Mouse (Mus musculus) olfactory bulb, adult 2 months (tissue): ENCODE results near the gene Psme3. TPM values are rescaled to one million over a fixed set of nuclear protein-coding genes. Genes with fewer than 3 reads are reported as not detected.
A peak's percentile ranks its signal among the peaks of the same experiment; 100 is the strongest.

Experiments used
- H3K27ac ChIP-seq: fragments of 200-500 bp; 2 replicates; pipeline ENCODE4 v1.5.1; 2012; ENCODE audit warnings: low read depth, low read length; ENCODE audit not compliant: insufficient read depth
- H3K4me1 ChIP-seq: fragments of 200-500 bp; 2 replicates; pipeline ENCODE4 v1.6.1; 2012; ENCODE audit warnings: low read length; ENCODE audit not compliant: control insufficient read depth, insufficient read depth
- H3K4me3 ChIP-seq: fragments of 200-500 bp; 2 replicates; pipeline ENCODE4 v1.5.1; 2012; ENCODE audit warnings: mild to moderate bottlenecking, low read depth, low read length, moderate library complexity; ENCODE audit not compliant: insufficient read depth
- CTCF ChIP-seq: fragments of 200-500 bp; IDR thresholded peaks from 2 replicates; pipeline ENCODE4 v1.5.1; 2012; ENCODE audit warnings: low read depth, mild to moderate bottlenecking, low read length, moderate library complexity; ENCODE audit not compliant: insufficient read depth
- POLR2A ChIP-seq: fragments of 200-500 bp; IDR thresholded peaks from 2 replicates; pipeline ENCODE4 v1.6.1; 2012; ENCODE audit warnings: mild to moderate bottlenecking, low read depth, low read length, moderate library complexity; ENCODE audit not compliant: insufficient read depth
- WGBS: fragments of 180-500 bp; shearing (Covaris S2); methylation state at CpG from one replicate; pipeline ENCODE4 v1.1.7; 2018; 5-methylcytosine and 5-hydroxymethylcytosine counted together
- polyA plus RNA-seq: library from polyadenylated mRNA; stranded (reverse); fragments of >200 nt; gene quantifications from 2 replicates; pipeline ENCODE4 v1.2.4, GENCODE M21; 2012; ENCODE audit warnings: low replicate concordance; ENCODE audit not compliant: missing spikeins, insufficient read depth, insufficient read length

Gene Psme3
- polyA plus RNA-seq, 1 experiment: not detected

DNA sequence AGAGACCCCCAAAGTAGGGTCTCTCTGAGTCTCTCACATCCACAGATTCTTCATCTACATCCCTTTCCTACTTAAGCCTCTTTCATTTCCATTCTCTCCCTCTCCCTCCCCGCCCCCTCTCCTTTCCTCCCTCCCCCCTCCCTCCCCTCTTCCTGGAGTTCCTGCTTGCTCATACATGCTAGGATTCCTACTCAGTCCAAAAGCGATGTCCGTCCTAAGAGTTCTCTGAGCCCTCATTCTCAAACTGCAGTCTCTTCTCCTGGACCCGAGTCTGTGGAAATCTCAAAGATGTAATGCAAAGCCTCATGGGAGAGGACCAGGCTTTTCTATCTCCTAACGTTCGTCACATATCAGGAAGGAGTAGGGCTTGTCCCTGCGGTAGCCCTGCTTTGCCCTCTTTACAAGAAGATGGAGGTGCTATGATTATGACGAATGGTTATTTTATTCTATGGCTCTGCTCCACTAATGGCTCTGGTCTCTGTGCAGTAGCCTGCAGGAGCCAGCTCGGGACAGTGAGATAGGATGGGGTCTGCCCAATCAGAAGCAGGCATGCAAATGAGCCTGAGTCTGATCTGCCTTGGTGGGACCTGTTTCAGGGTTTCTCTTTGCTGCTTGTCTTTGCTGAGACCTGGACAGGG is 22.2 kb downstream of the Psme3 start:
- Histone ChIP-seq H3K27ac (no peak overlapping the region), H3K4me1 (peaks cover 5% of the 10 kb centered on the region), H3K4me3 (peak overlapping the region; percentile 1; the same call in 1 of the 2 replicates)
- no peak for TF ChIP-seq CTCF
- no peak for TF ChIP-seq POLR2A
- WGBS: 0% methylated on average over 9 of the region's 9 CpGs

- H3K4me1 ChIP-seq: no peaks in the 10 kb centered on the region
- no peak overlapping the region for H3K27ac ChIP-seq
- 78% methylated on average over 10 of the region's 10 CpGs for WGBS
- TF ChIP-seq CTCF: no peak
- no peak for TF ChIP-seq POLR2A
- H3K4me3 ChIP-seq: no peak overlapping the region
These were observed 31.2 kb downstream of the Psme3 start for GRCm38 (mm10) chr11:101347083-101347775.

DNA sequence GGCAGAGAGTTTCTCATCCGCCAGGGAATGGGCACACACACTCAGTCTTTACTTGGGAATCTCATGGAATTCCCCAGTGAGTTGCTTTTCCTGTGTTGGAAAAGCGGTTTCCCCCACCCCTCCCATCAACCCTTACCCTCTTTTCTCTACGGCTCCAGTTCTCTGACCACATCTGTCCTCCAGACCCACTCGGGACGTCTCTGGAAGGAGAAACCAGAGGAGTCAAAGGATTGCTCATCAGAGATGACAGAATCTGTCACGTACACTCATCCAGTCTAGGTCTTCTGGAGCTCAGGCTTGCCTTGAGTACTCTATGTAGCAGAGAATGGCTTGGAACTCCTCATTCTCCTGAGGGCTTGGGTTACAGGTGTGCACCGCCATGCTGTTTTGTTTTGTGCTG is 32.8 kb downstream of the Psme3 start:
- Histone ChIP-seq H3K4me1 (no peaks in the 10 kb centered on the region), H3K4me3 (no peak overlapping the region), H3K27ac (no peak overlapping the region)
- WGBS: 76% methylated on average over 7 of the region's 7 CpGs
- no peak for TF ChIP-seq CTCF
- TF ChIP-seq POLR2A: no peak

DNA sequence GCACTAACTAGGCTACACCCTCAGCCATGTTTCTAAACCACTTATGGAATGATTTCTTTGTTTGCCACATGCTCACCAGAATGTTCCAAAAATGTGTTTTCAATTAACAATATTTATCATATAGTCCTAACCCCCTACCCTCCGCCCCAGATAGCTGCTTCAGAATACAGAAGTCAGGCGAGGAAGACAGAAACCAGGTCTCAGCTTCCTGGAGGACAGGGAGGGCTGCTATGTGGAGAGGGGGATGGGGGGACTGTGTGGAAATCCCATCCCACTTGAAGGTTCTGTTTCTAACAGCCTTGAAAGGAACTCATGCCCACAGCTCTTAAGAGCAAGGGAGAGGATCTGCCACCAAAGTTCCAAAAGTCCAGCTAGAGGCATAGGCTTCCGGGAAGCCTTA is 33.2 kb downstream of the Psme3 start:
- Histone ChIP-seq H3K27ac (no peak overlapping the region), H3K4me3 (no peak overlapping the region), H3K4me1 (no peaks in the 10 kb centered on the region)
- WGBS: 95% methylated on average over 3 of the region's 3 CpGs
- TF ChIP-seq CTCF (no peak), POLR2A (no peak)

DNA sequence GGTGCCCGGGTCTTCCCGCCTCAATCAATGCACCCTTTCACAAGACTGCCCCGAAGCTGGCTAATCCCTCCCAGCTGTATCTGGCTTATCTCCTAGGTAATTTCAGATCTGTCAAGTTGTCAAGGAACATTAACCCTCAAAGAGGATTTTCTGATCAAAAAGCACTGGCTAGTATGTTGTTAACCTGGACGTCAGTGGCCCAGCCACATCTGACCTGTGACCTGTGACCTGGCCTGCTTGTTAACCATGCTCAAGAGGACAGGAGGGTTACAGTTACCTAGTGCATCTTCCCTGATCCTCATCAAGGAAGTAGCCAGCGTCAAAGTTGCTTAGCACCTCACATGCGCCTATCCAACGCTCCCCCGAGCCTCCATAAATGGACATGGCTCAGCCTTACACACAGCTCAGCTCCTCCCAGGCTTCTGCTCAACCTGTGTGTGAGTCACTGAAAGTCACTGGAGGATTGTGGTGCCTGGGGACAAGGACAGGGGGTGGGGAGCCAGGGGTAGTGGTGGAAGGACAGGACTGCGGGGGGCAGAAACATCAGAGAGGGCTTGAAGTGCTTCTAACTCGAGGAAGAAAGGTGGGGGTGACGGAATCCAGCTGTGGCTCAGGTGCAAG is 35.2 kb downstream of the Psme3 start:
- WGBS: 69% methylated on average over 11 of the region's 11 CpGs
- no peak for TF ChIP-seq CTCF
- TF ChIP-seq POLR2A: no peak
- Histone ChIP-seq H3K27ac (no peak overlapping the region), H3K4me3 (no peak overlapping the region), H3K4me1 (no peaks in the 10 kb centered on the region)

DNA sequence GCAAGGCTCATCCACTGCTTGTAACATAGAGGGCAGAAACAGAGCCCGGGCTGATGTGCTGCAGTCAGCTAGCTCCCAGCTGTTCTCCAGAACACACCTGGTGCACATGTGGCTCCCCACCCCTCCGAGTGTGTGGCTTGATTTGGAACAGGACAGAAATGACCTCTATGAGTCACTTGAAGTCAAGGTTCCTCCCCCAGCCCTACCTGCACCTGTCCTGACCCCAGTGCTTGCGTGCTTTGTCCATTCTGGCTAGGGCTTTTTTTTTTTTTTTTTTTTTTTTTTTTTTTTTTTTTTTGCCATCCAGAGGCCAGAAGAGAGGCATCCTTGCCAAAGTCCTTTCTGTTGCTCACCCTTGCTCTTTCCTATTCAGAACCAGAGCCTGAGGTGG is 35.7 kb downstream of the Psme3 start:
- no peaks in the 10 kb centered on the region for H3K4me1 ChIP-seq
- TF ChIP-seq CTCF: no peak
- no peak for TF ChIP-seq POLR2A
- H3K27ac ChIP-seq: no peak overlapping the region
- WGBS: 77% methylated on average over 3 of the region's 3 CpGs
- no peak overlapping the region for H3K4me3 ChIP-seq

GRCm38 (mm10) chr11:101353436-101353835 is 37.4 kb downstream of the Psme3 start:
- Histone ChIP-seq H3K4me1 (no peaks in the 10 kb centered on the region), H3K4me3 (no peak overlapping the region), H3K27ac (no peak overlapping the region)
- 89% methylated on average over 12 of the region's 12 CpGs for WGBS
- TF ChIP-seq POLR2A (no peak), CTCF (no peak)

GRCm38 (mm10) chr11:101354438-101355010 is 38.5 kb downstream of the Psme3 start:
- TF ChIP-seq POLR2A (no peak), CTCF (no peak)
- WGBS: 80% methylated on average over 5 of the region's 5 CpGs
- H3K4me1 ChIP-seq: no peaks in the 10 kb centered on the region
- no peak overlapping the region for H3K27ac ChIP-seq
- no peak overlapping the region for H3K4me3 ChIP-seq

DNA sequence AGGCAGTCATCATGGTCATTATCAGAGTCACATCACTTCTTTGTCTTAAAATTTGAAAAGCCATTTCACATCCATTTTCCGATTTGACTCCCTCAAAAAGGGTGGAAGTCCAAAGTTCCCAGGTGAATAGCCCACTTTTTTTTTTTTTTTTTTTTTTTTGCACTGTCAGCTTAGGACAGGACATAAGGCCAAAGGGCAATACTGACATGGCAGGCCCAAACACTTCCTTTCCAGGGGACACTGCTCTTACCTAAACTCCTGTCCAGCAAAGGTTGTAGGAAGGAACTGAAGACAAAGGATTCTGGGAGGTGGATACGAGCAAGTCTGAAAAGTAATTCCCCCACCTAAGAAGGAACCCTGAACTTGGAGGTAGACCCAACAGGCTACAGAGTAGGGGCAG is 39.9 kb downstream of the Psme3 start:
- TF ChIP-seq CTCF (no peak), POLR2A (no peak)
- 86% methylated on average over 2 of the region's 2 CpGs for WGBS
- Histone ChIP-seq H3K4me1 (no peaks in the 10 kb centered on the region), H3K27ac (no peak overlapping the region), H3K4me3 (no peak overlapping the region)
